Mouse (Mus musculus): ENCODE measurements at regions not wholly inside any gene's neighbourhood (a gene's known extent, or its start where the extent isn't known, plus 50 kb on each side); places are given as distances from the start of the nearest gene placed in this dataset.

- no peaks in the 10 kb centered on the region for H3K4me1 ChIP-seq (replicated peaks; ENCODE audit: low read depth, low read length)
- TF ChIP-seq POU5F1 (IDR thresholded peaks at IDR 0.05; ENCODE audit: borderline replicate concordance, low read length) (no peak), CTCF (conservative IDR thresholded peaks at IDR 0.05; ENCODE audit: low read length) (no peak), NANOG (IDR thresholded peaks at IDR 0.05; ENCODE audit: borderline replicate concordance, low read length) (no peak)
- H3K27me3 ChIP-seq (ENCODE audit: insufficient read depth, low read length), result no peaks in the 10 kb centered on the region
- no peak overlapping the region for H3K4me3 ChIP-seq (replicated peaks; ENCODE audit: low read length)
- H3K36me3 ChIP-seq (ENCODE audit: insufficient read depth, low read length), result no peaks in the 10 kb centered on the region
- H3K9me3 ChIP-seq (ENCODE audit: low read length), result peaks cover 40% of the 10 kb centered on the region
These were observed 260.6 kb upstream of the Gm10131 start for GRCm38 (mm10) chr8:34371973-34372665.

- Histone ChIP-seq H3K36me3 (ENCODE audit: insufficient read depth, low read length) (no peaks in the 10 kb centered on the region), H3K9me3 (ENCODE audit: low read length) (peaks cover 40% of the 10 kb centered on the region), H3K4me3 (replicated peaks; ENCODE audit: low read length) (no peak overlapping the region), H3K4me1 (replicated peaks; ENCODE audit: low read depth, low read length) (no peaks in the 10 kb centered on the region), H3K27me3 (ENCODE audit: insufficient read depth, low read length) (no peaks in the 10 kb centered on the region)
- TF ChIP-seq CTCF (conservative IDR thresholded peaks at IDR 0.05; ENCODE audit: low read length), result no peak
- no peak for TF ChIP-seq NANOG (IDR thresholded peaks at IDR 0.05; ENCODE audit: borderline replicate concordance, low read length)
- no peak for TF ChIP-seq POU5F1 (IDR thresholded peaks at IDR 0.05; ENCODE audit: borderline replicate concordance, low read length)
These were observed 259.9 kb upstream of the Gm10131 start for GRCm38 (mm10) chr8:34371391-34371790.

- no peaks in the 10 kb centered on the region for H3K27me3 ChIP-seq (ENCODE audit: insufficient read depth, low read length)
- no peak for TF ChIP-seq NANOG (IDR thresholded peaks at IDR 0.05; ENCODE audit: borderline replicate concordance, low read length)
- no peak for TF ChIP-seq POU5F1 (IDR thresholded peaks at IDR 0.05; ENCODE audit: borderline replicate concordance, low read length)
- TF ChIP-seq CTCF (conservative IDR thresholded peaks at IDR 0.05; ENCODE audit: low read length), result no peak
- H3K4me3 ChIP-seq (replicated peaks; ENCODE audit: low read length), result no peak overlapping the region
These were observed 257.0 kb upstream of the Gm10131 start for GRCm38 (mm10) chr8:34368556-34368955.

GRCm38 (mm10) chr8:34364446-34365035 lies 253.0 kb upstream of the Gm10131 start:
- no peak for TF ChIP-seq POU5F1 (IDR thresholded peaks at IDR 0.05; ENCODE audit: borderline replicate concordance, low read length)
- Histone ChIP-seq H3K27me3 (ENCODE audit: insufficient read depth, low read length) (no peaks in the 10 kb centered on the region), H3K4me1 (replicated peaks; ENCODE audit: low read depth, low read length) (no peaks in the 10 kb centered on the region), H3K9me3 (ENCODE audit: low read length) (no peaks in the 10 kb centered on the region), H3K4me3 (replicated peaks; ENCODE audit: low read length) (no peak overlapping the region), H3K36me3 (ENCODE audit: insufficient read depth, low read length) (no peaks in the 10 kb centered on the region)

More at GRCm38 (mm10) chr8:34368556-34368955, 257.0 kb upstream of the Gm10131 start:
- peaks cover 20% of the 10 kb centered on the region for H3K9me3 ChIP-seq (ENCODE audit: low read length)
- no peaks in the 10 kb centered on the region for H3K4me1 ChIP-seq (replicated peaks; ENCODE audit: low read depth, low read length)
- no peaks in the 10 kb centered on the region for H3K36me3 ChIP-seq (ENCODE audit: insufficient read depth, low read length)

GRCm38 (mm10) chr8:34363679-34364078 lies 252.1 kb upstream of the Gm10131 start:
- no peaks in the 10 kb centered on the region for H3K9me3 ChIP-seq (ENCODE audit: low read length)
- H3K4me3 ChIP-seq (replicated peaks; ENCODE audit: low read length), result no peak overlapping the region
- H3K36me3 ChIP-seq (ENCODE audit: insufficient read depth, low read length), result no peaks in the 10 kb centered on the region
- H3K27me3 ChIP-seq (ENCODE audit: insufficient read depth, low read length), result no peaks in the 10 kb centered on the region
- no peaks in the 10 kb centered on the region for H3K4me1 ChIP-seq (replicated peaks; ENCODE audit: low read depth, low read length)
- TF ChIP-seq CTCF (conservative IDR thresholded peaks at IDR 0.05; ENCODE audit: low read length), result no peak
- TF ChIP-seq POU5F1 (IDR thresholded peaks at IDR 0.05; ENCODE audit: borderline replicate concordance, low read length), result no peak
- no peak for TF ChIP-seq NANOG (IDR thresholded peaks at IDR 0.05; ENCODE audit: borderline replicate concordance, low read length)

- no peak for TF ChIP-seq NANOG (IDR thresholded peaks at IDR 0.05; ENCODE audit: borderline replicate concordance, low read length)
- TF ChIP-seq CTCF (conservative IDR thresholded peaks at IDR 0.05; ENCODE audit: low read length), result no peak
- no peak for TF ChIP-seq POU5F1 (IDR thresholded peaks at IDR 0.05; ENCODE audit: borderline replicate concordance, low read length)
- Histone ChIP-seq H3K4me3 (replicated peaks; ENCODE audit: low read length) (no peak overlapping the region), H3K36me3 (ENCODE audit: insufficient read depth, low read length) (no peaks in the 10 kb centered on the region), H3K4me1 (replicated peaks; ENCODE audit: low read depth, low read length) (no peaks in the 10 kb centered on the region), H3K9me3 (ENCODE audit: low read length) (no peaks in the 10 kb centered on the region), H3K27me3 (ENCODE audit: insufficient read depth, low read length) (no peaks in the 10 kb centered on the region)
These were observed 251.6 kb upstream of the Gm10131 start for GRCm38 (mm10) chr8:34363131-34363530.

GRCm38 (mm10) chr8:34361377-34361776 lies 249.8 kb upstream of the Gm10131 start:
- no peak overlapping the region for H3K4me3 ChIP-seq (replicated peaks; ENCODE audit: low read length)
- no peaks in the 10 kb centered on the region for H3K4me1 ChIP-seq (replicated peaks; ENCODE audit: low read depth, low read length)
- TF ChIP-seq POU5F1 (IDR thresholded peaks at IDR 0.05; ENCODE audit: borderline replicate concordance, low read length), result no peak
- TF ChIP-seq NANOG (IDR thresholded peaks at IDR 0.05; ENCODE audit: borderline replicate concordance, low read length), result no peak
- no peak for TF ChIP-seq CTCF (conservative IDR thresholded peaks at IDR 0.05; ENCODE audit: low read length)
- H3K9me3 ChIP-seq (ENCODE audit: low read length), result no peaks in the 10 kb centered on the region
- no peaks in the 10 kb centered on the region for H3K36me3 ChIP-seq (ENCODE audit: insufficient read depth, low read length)
- H3K27me3 ChIP-seq (ENCODE audit: insufficient read depth, low read length), result no peaks in the 10 kb centered on the region; the same call in 1 of the 2 replicates

- H3K36me3 ChIP-seq (ENCODE audit: insufficient read depth, low read length), result no peaks in the 10 kb centered on the region
- no peak overlapping the region for H3K4me3 ChIP-seq (replicated peaks; ENCODE audit: low read length)
- no peaks in the 10 kb centered on the region for H3K9me3 ChIP-seq (ENCODE audit: low read length)
- H3K27me3 ChIP-seq (ENCODE audit: insufficient read depth, low read length), result no peaks in the 10 kb centered on the region; the same call in 1 of the 2 replicates
- no peaks in the 10 kb centered on the region for H3K4me1 ChIP-seq (replicated peaks; ENCODE audit: low read depth, low read length)
- TF ChIP-seq POU5F1 (IDR thresholded peaks at IDR 0.05; ENCODE audit: borderline replicate concordance, low read length) (no peak), NANOG (IDR thresholded peaks at IDR 0.05; ENCODE audit: borderline replicate concordance, low read length) (no peak), CTCF (conservative IDR thresholded peaks at IDR 0.05; ENCODE audit: low read length) (no peak)
These were observed 248.2 kb upstream of the Gm10131 start for GRCm38 (mm10) chr8:34359776-34360175.

All from E14TG2a.4 (cell line).